Mouse (Mus musculus) erythroid progenitor cell, adult 5-6 weeks (primary cell): ENCODE measurements around the gene Sox8. TPM values are rescaled to one million over a fixed set of nuclear protein-coding genes. Genes with fewer than 3 reads are reported as not detected.
A peak's percentile ranks its signal among the peaks of the same experiment; 100 is the strongest.

Experiments
- ATAC-seq: replicated peaks from 2 replicates; pipeline ENCODE4 v1.8.0; 2016; ENCODE audit warnings: moderate number of reproducible peaks, mild to moderate bottlenecking, moderate TSS enrichment, inconsistent platforms; ENCODE audit not compliant: poor library complexity, low FRiP score, severe bottlenecking
- total RNA-seq, 2 experiments: library from RNA; stranded (forward) in 1 of 2; stranded (reverse) in 1 of 2; fragments of 150-400 nt in 1 of 2; fragments of 186-747, 209-891 nt in 1 of 2; gene quantifications; 2 replicates each; pipeline versions ENCODE4 v1.2.3 to v1.2.4; 2015 to 2017; ENCODE audit warnings: low replicate concordance in 2 of 2

The Sox8 gene
- total RNA-seq, 2 experiments from 2014 or later: not detected

DNA sequence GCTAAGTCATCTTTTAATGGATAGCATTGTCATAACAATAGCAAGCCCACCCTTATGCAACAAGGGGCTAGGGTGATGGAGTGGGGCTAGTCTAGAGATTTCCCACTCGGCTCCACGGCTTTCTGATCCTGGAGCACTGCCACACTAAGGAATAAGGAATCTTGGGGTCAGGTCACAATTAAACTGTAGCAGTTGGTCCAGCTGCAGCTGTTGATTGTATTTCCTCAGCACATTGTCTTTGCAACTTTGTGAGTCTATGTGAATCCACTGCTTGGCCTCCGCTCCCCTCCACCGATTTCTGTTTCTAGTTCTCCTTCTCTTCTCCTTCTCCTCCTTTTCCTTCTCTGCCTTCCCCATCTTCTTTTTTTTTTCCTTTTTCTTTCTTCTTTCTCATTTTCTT is 12.6 kb upstream of the Sox8 start:
- no peak for ATAC-seq

DNA sequence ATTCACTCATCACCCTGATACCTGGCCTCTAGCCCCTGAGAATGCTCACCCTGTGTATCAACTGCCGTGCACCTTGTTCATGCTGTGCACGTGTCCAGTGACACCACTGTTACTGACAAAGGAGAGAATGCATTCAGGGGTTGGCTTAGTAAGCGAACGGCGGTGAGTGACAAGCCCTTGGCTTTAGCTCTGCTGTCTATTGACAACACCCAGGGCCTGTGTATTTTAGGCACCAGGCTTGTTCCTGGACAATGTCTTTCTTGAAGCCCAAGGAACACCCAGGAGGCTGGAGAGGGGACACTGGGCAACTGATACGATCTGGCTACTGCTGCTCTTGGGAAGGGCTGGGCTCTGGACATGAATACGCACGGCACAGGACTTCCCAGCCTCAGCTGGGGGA is 11.6 kb upstream of the Sox8 start:
- no peak for ATAC-seq

DNA sequence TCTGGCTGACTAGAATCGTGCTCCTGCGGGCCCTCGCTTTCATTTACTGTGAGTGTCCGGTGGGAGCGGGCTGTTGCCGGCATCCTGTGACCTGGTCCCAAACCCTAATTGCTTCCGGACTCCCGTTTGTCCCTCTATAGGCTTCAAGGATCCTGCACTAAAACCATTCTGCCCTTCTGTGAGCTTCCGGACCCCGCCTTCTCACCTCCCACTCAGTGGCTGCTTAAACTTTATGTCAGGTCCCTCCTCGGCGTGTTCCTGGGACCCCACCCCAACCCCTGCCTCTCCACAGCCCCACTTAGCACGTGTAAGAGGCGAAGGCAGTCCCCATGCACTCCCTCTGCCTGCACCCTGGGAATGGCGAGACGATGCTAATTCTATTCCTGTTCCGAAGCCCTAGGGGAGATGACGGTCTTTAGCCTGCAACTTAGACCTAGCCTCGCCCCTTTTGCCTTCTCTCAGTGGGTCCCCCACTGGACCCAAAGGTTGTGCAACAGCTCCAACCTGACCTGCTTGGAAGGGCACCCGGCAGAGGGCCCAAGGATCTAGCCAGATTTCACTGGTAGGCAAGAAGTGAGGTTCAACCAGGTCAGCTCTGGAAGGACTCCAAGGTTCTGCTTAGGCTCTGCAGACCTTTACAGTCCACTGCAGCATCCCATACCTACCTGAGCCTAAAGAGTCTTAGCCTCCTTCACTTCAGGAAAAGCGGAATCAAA is 9.0 kb upstream of the Sox8 start:
- peak; percentile 26 for ATAC-seq

DNA sequence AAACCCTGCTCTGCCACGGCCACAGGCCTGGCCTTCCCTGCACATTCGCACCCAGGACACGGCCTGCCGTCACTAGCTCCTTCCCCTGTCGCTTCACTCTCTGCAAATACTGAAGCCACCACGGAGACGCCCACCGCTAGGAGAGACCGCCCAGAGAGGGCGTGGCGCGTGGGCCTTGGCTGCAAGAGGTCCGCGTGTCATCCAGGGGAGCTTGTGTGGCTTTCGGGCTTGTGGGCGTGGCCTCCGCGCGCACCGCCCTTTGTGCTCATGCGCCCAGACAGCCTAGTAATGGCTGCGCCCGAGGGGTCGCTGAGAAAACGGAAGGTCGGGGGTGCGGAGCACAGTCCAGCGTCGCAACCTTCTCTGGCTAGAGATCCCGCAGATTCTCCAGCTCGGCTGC is 8.4 kb upstream of the Sox8 start, which contains the start of gene Lmf1:
Lmf1 (plus strand) TSS at position 166 of the 400 bp plus-strand sequence.
- ATAC-seq: peak; percentile 99

DNA sequence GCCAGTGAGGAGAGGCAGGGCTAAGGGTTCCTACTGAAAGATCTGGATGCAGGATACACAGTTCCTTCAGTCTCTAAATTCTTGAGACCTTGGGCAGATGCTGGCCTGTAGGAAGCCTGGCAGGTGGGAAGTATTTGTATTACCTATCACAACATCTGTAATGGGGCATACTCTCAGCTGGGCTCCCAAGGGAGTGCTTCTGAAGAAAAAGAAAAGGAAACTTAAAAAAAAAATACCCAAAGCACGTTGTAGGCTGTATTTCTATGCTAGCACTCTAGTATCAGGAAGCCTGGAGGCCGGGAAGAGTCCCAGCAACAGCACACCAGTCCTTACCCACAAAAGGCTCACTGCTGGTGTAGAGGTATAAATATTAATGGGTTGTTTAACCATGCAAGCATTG is 7.2 kb upstream of the Sox8 start:
- ATAC-seq: no peak

DNA sequence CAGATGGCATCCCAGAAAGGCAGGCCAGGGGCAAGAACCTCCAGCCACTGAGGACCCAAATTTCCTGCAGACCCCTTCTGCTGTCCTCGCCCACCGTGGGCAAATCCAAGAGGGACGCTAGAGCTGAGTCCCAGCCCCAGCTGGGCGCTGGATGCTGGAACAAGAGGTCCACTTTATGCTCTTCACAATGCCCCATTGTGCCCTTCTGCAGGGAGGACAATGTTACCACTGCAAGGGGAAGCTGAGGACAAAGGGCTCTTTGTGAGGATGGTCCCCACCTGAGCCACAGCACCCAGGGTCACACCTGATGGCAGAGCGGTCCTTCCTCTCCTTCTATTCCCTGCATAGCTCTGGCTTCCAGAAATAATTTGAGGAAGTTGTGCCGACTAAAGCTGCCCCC is 6.8 kb upstream of the Sox8 start:
- ATAC-seq: no peak

DNA sequence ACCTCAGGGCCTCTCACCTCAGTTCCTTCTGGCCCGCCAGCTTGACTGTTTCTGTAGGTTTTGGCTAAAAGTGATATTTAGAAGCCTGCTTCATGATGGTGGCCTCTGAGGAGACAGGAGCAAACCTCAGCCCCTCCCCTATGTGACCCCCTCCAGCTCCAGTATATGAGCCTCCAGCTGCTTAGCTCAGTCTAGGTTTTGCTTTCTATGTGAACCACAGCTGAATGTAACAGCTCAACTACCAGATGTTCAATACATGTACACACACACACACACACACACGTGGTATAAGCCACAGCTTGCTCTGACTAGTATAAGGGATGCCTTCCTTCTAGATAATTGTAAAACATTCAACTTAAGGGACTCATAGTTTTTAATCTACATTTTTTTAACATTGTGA is 5.5 kb upstream of the Sox8 start:
- no peak for ATAC-seq

DNA sequence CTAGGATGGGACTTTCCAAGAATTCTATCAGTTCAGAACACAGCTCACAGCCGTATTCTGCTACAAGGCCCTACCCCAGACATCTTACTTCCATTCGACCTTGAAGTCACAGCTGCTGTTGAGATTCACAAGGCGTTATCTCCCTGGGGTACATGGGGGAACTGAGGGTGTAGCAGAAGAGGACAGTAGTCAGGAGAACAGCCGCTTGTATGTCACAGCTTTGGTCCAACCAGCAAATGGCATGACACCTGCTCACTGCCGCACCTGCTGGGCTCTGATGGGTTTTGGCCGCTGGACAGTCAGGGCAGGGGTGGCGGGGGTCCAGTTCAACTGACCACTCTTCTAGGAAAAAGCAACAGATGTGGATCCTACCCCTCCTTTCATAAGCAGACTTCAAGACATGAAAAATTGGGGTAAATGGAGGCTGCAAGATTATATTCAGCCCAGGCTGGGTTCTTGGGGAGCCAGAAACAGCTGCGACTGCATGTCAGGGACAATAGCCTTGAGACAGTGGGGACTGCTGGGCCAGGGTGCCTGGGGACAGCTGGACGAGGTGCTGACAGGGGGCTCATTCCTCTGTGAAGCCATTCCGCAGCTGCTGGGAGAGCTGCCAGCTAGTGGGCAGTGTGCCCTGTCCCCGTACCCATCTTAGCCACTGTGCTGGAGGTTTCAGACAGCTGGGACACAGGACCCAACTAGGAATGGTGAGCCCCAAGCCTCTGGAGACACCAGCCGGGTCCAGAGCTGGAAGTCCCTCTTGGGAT is 4.9 kb upstream of the Sox8 start:
- no peak for ATAC-seq

DNA sequence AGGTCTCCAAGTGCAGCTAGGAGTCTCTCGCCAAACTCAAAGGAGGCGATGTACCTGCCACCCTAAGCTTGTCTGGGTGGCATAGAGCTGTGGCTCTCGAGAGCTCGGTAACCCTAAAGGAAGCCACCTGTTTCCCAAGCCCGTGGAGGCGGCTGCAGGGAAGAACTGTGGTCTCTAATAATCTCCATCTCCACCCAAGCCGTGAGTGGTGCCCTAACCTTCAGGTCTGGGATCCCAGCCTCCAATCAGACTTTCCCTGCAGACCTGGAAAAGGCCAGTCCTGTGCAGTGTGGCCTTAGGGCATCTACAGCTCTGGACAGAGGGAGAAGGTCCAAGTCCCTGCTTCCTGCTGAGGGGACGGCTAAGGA is 951 bp upstream of the Sox8 start:
- no peak for ATAC-seq

DNA sequence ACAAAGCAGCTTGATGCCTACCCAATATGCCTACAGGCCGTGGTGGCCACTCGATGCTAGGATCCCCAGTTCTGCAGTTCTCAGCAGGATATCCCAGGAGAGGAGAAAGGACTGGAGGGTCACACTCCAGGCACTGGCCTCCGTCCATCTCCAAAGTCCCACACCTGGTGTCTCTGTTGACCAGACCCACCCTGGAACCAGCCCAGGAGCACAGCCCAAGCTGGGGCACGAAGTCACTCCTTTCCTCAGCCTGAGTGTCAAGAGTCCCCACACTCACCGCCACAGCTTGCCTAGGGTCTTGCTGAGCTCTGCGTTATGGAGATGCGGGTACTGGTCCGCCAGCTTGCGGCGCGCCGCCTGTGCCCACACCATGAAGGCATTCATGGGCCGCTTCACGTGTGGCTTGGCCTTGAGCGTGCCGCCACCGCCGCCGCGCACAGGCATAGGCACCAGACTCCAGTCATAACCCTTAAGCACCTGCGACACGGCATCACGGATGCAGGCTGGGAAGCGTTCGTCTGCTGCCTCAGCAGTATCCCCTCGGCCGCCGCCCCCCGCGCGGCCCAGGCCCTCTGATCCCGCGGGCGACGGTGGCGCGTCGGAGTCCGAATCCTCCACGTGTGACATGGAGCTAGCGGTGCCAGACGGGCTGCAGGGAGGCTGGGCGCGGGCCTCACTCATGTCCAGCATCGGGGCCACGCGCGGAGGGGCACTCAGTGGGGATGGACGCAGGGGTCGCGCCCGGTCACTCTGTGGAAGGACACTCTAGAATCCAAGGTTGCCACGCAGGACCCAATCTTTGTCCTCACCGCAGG is 446 bp downstream of the Sox8 start:
- no peak for ATAC-seq

DNA sequence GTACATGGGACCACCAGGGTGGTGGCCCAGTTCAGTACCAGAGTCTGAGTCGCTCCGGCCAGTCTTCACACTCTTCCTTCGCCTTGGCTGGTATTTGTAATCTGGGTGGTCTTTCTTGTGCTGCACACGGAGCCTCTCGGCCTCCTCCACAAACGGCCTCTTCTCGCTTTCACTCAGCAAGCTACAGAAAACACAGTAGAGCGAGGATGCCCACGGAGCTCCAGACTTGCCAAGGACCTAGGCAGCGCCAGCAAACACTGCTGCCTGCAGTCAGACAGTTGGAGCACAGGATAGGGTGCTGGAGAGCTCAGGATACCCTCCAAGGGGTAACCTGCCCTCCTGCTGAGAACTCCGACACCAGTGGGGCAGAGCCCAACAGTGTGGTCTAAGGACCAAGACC is 1.6 kb downstream of the Sox8 start:
- ATAC-seq: no peak

DNA sequence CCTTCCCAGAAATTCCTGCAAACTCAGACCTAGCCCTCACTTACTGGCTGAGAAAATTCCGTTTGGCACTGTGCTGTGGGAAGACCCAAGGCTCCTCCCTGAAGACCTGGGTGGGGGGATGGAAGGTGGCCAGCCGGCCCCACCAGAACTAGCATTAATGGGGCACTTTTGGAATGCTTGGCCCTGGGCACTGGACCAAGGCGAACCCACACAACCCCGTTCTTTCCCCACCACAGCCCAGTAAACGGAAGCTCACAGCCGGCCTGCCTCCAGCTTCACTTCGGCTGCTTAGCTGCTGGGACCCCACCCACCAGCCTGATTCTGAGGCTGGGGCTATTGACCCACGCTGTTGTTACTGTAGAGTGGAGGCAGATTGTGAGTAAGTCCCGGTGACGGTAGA is 2.3 kb downstream of the Sox8 start:
- ATAC-seq: no peak

DNA sequence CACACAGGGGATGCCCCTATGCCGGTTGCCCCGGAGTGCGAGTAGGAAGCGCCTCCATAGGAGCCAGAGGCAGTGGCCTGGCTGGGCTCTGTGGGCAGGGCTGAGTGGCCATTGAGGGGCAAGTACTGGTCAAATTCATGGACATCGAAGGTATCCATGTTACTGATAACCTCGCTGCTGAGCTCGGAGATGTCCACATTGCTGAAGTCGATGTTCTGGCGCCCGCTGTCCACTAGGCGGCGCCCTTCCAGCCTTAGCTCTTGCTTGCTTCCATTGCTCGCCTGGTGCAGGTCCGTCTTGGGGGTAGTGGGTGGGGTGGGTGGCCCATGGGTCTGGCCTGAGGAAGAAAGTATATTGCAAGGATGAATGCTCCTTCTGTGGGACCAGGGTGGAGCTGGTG is 2.7 kb downstream of the Sox8 start:
- peak; percentile 52; the same call in 1 of the 2 replicates for ATAC-seq

DNA sequence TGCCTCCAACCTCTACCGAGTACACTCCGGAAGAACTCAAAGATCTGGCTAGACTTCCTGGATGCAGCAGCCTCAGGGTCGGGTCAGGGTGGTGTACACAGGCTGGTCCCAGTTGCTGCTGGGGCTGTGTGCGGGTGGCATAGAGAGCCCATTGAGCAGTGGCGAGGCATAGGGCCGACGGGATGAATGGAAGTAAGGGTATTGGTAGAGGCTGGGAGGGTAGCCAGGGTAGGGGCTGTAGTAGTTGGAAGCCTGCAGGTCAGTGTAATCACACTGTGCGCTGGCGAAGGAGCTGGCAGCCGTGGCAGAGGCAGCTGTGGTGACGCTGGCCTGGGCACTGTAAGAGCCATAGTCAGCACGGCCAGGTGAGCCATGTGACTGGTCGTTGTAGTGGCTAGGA is 3.2 kb downstream of the Sox8 start:
- ATAC-seq: 0 out of 2 replicates have a peak, but pooled peaks have one; percentile 8

DNA sequence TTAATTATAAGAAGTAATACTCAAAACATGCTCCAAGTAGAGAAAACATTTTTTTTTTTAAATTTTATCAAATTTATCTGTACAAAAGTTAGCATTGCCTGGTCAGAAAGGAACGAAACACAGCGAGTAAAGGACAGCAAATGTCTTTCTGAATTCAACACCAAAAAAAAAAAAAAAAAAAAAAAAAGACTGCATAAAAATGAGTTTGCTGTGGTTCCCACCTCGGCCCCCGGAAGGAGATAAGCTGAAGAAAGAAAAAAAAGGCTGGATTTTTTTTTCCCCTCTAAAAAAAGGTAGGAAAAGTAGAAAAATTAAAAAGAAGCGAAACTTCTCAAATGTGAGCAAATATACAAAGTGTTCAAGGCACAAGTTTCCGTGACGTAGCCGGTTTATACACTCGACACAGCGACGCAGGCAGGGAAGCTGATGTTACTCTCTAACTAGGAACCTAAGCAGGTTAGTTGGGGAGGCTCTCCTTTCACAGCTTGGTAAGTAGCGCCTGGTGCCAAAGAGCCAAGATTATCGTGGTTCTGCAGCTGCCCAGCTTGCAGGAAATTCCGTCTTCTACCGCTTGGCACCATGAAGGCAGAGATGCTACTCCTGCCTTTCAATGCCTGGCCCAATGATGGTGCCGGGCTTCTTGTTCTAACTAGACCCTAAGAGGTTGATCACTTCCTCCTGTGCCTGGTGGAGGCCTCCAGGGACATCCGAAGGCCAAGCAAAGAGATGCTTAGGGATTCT is 4.5 kb downstream of the Sox8 start:
- no peak for ATAC-seq

DNA sequence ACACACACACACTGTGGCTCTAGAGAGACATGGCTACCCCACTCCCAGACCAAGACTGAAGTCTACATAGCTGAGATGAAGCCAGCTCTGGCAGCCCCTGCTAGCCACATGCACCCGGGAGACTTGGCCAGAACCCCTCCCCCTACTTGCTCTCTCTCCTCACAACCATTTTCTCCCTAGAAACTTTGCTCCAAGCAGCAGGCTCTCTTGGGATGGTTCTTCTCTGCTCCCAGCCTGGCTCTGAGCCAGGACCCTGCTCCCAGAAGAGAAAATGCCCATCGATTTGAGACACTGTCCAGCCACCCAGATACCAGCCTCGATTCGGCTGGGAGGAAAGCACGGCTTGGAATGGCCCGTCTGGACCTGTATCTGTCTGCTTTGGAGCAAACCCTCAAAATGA is 5.2 kb downstream of the Sox8 start:
- no peak for ATAC-seq

DNA sequence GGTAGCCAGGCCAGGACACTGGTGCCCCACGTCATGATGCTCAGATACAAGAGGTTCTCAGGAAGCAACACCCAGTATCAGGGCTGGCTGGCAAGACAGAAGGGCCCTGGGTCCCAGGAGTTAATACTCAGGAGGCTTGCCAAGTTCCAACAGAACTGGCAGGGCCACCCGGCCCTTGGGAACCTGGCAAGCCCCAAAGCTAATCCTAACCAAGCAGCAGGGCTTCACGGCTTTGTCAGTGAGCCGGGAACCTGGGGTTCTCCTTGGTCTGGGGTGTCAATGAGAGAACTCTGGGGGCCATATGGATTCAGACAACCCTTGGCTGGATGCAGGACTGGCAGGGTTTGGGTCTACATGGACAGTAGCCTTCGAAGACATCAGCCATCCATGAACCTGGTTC is 6.0 kb downstream of the Sox8 start:
- no peak for ATAC-seq

DNA sequence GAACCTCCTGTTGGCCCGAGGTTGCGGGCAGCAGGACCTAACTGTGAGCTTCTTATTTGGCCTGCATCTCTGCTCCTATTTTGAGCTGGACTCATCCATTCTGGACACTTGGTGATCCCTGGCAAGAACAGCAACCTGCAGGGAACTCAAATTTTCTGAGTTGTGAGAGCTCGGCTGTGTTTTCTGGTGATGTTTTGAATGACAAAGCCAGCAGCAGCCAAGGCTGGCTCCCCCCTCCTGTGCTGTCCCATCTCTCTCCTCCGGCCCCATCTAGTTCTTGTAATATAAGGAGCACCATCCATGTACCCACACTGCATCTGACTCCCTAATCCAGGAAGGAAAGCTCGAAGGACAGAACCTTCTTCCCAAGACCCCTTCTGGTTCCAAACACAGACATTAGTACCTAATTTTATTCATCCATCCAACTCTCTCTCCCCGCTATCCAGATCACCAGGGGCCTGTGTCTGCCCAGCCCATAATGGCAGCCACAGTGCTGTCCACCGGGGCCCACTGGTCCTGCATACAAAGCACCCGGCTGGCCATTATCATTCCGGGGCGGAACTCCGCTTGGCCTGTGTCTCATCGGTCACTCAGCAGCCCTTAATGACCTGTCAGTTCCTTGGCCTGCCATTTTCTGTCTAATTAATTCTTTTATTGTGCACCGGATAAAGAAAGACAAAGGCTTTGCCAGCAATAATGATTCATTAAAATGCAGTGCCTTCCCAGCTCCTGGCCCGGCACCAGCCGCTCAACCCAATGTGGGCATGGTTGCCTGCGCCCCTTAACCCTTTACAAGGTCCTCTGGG is 9.1 kb downstream of the Sox8 start:
- ATAC-seq: no peak

DNA sequence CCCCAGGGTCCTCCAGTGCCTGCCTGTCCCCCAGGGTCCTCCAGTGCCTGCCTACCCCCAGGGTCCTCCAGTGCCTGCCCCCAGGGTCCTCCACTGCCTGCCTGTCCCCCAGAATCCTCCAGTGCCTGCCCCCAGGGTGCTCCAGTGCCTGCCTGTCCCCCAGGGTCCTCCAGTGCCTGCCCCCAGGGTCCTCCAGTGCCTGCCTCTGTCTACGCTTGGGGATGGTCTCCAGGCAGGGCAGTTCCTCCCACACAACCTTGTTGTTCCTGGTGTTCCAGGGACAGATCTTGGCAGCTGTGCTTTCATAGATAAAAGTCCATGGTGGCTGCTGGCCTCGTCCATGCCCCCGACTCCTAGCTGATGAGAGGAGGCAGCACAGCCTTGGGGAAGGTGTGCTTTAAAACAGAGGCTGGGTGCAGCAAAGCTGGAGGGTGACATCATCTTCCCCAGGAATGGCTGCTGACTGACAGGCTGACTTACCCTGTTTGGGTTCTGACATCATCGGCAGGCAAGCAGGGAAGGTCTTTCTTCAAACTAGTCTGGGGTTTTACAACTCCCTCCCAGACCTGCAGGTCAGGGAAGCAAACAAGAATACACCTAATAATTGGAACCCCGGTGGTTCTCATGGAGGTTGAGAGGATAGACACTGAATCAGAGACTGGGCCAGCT is 9.8 kb downstream of the Sox8 start:
- no peak for ATAC-seq
